10 mouse cellular contexts compared by ENCODE assay signal in genomic region chr2:32963544-32963943, GRCm38 (mm10). TPM values are rescaled to one million over a fixed set of nuclear protein-coding genes. Genes with fewer than 3 reads are reported as not detected.
DNase-seq lines count a peak whose midpoint lies in the region; ATAC-seq lines count a peak whose summit lies in the region.
"Had no signal": no experiment of that assay in that cellular context is flagged by ENCODE, and none has a peak within 500 bp of the region (broad histone marks: within the 10 kb centered on the region; RNA-seq: fewer than 3 reads in every experiment).

No protein-coding gene starts in this region.

- no peak for ATAC-seq in lung, embryonic 15.5 days (ENCODE audit: borderline replicate concordance, extremely low read depth, low FRiP score, low TSS enrichment)
- no peak for ATAC-seq in embryonic facial prominence, embryonic 11.5 days (replicated peaks; ENCODE audit: insufficient number of reproducible peaks, low FRiP score, low TSS enrichment, low read depth)
- no peak for ATAC-seq in intestine, embryonic 16.5 days
- ATAC-seq in neural tube, embryonic 15.5 days (ENCODE audit: low FRiP score) = no peak

- peaks cover 24% of the 10 kb centered on the region for H3K36me3 ChIP-seq in lung, embryonic 15.5 days
- peaks cover 10% of the 10 kb centered on the region for H3K36me3 ChIP-seq in embryonic facial prominence, embryonic 11.5 days (replicated peaks; ENCODE audit: control insufficient read depth, insufficient read depth, low read depth, low read length)
- H3K36me3 ChIP-seq in intestine, embryonic 16.5 days (ENCODE audit: control insufficient read depth, insufficient read depth, low read length) = peaks cover 17% of the 10 kb centered on the region
- H3K36me3 ChIP-seq in neural tube, embryonic 15.5 days = peaks cover 22% of the 10 kb centered on the region

- peak overlapping the region; percentile 73 for H3K4me3 ChIP-seq in lung, embryonic 15.5 days
- H3K4me3 ChIP-seq in embryonic facial prominence, embryonic 11.5 days (ENCODE audit: low read depth, low read length) = peak overlapping the region; percentile 92
- H3K4me3 ChIP-seq in intestine, embryonic 16.5 days (ENCODE audit: low read length) = peak overlapping the region; percentile 96
- H3K4me3 ChIP-seq in neural tube, embryonic 15.5 days (replicated peaks) = peak overlapping the region; percentile 76

- no peaks in the 10 kb centered on the region for H3K27me3 ChIP-seq in lung, embryonic 15.5 days
- H3K27me3 ChIP-seq in embryonic facial prominence, embryonic 11.5 days (ENCODE audit: control insufficient read depth, insufficient read depth, low read length) = no peaks in the 10 kb centered on the region
- no peaks in the 10 kb centered on the region for H3K27me3 ChIP-seq in intestine, embryonic 16.5 days (replicated peaks; ENCODE audit: control insufficient read depth, insufficient read depth, low read length)
- no peaks in the 10 kb centered on the region for H3K27me3 ChIP-seq in neural tube, embryonic 15.5 days (replicated peaks)

- H3K27ac ChIP-seq in lung, embryonic 15.5 days = peak overlapping the region; percentile 90; the same call in 1 of the 2 replicates
- H3K27ac ChIP-seq in embryonic facial prominence, embryonic 11.5 days (replicated peaks; ENCODE audit: low read depth, low read length) = no peak overlapping the region
- H3K27ac ChIP-seq in intestine, embryonic 16.5 days (ENCODE audit: low read length) = peak overlapping the region; percentile 92; the same call in 1 of the 2 replicates
- H3K27ac ChIP-seq in neural tube, embryonic 15.5 days (replicated peaks) = no peak overlapping the region

- WGBS in lung, embryonic 15.5 days = 45% methylated on average over 4 of the region's 4 CpGs
- 76% methylated on average over 4 of the region's 4 CpGs for WGBS in embryonic facial prominence, embryonic 11.5 days
- WGBS in intestine, embryonic 16.5 days = 55% methylated on average over 4 of the region's 4 CpGs
- WGBS in neural tube, embryonic 15.5 days = 69% methylated on average over 4 of the region's 4 CpGs

- H3K9me3 ChIP-seq in lung, embryonic 15.5 days = no peaks in the 10 kb centered on the region
- no peaks in the 10 kb centered on the region for H3K9me3 ChIP-seq in embryonic facial prominence, embryonic 11.5 days (replicated peaks; ENCODE audit: control insufficient read depth, low read length)
- no peaks in the 10 kb centered on the region for H3K9me3 ChIP-seq in intestine, embryonic 16.5 days (ENCODE audit: control insufficient read depth, low read length)
- no peaks in the 10 kb centered on the region for H3K9me3 ChIP-seq in neural tube, embryonic 15.5 days (replicated peaks)

- DNase-seq in lung, postnatal 25 days (ENCODE audit: low spot score) = no peak
- no peak for DNase-seq in embryonic facial prominence, embryonic 11.5 days (ENCODE audit: low spot score)
- no peak for DNase-seq in frontal cortex, postnatal 36 days (ENCODE audit: low spot score in 2 of 2)
- no peak for DNase-seq in retina, embryonic 14.5 days (ENCODE audit: low spot score)
- DNase-seq in gastrocnemius, postnatal 10 days = no peak
- DNase-seq: adrenal gland, postnatal 10 days; right cerebral cortex, adult 18-20 months had no signal

- peak overlapping the region; percentile 83 for H3K9ac ChIP-seq in lung, embryonic 15.5 days
- peak overlapping the region; percentile 97; the same call in 1 of the 2 replicates for H3K9ac ChIP-seq in embryonic facial prominence, embryonic 11.5 days (replicated peaks; ENCODE audit: low read length)
- H3K9ac ChIP-seq in intestine, embryonic 16.5 days (ENCODE audit: low read depth, low read length) = peak overlapping the region; percentile 95
- peak overlapping the region; percentile 88; the same call in 1 of the 2 replicates for H3K9ac ChIP-seq in neural tube, embryonic 15.5 days (replicated peaks)

- H3K4me1 ChIP-seq in lung, embryonic 15.5 days = peaks cover 53% of the 10 kb centered on the region
- H3K4me1 ChIP-seq in embryonic facial prominence, embryonic 11.5 days (ENCODE audit: control insufficient read depth, insufficient read depth, low read length) = peaks cover 7% of the 10 kb centered on the region
- peaks cover 40% of the 10 kb centered on the region for H3K4me1 ChIP-seq in intestine, embryonic 16.5 days (ENCODE audit: control insufficient read depth, insufficient read depth, low read length)
- H3K4me1 ChIP-seq in neural tube, embryonic 15.5 days = peaks cover 61% of the 10 kb centered on the region

- H3K4me2 ChIP-seq in lung, embryonic 15.5 days = peak overlapping the region; percentile 73
- peak overlapping the region; percentile 87 for H3K4me2 ChIP-seq in embryonic facial prominence, embryonic 11.5 days (ENCODE audit: low read depth, low read length)
- peak overlapping the region; percentile 90 for H3K4me2 ChIP-seq in intestine, embryonic 16.5 days (ENCODE audit: low read depth, low read length)
- peak overlapping the region; percentile 81 for H3K4me2 ChIP-seq in neural tube, embryonic 15.5 days

RNA-seq across cellular contexts. Expression of gene Lrsam1, which starts 2.1 kb away (rescaled TPM):
- polyA plus RNA-seq in lung, embryonic 15.5 days (2015; fragmentation: Nextera tagmentation; extraction: Ambion mirVana) = 7.5 and 9.7 TPM in 2 replicates
- 5.2 and 6.5 TPM in 2 replicates for polyA plus RNA-seq in embryonic facial prominence, embryonic 11.5 days (2014; fragmentation: Nextera tagmentation; extraction: Ambion mirVana)
- polyA plus RNA-seq in intestine, embryonic 16.5 days (2015; fragmentation: Nextera tagmentation; extraction: Ambion mirVana) = 6.8 and 7.8 TPM in 2 replicates
- polyA plus RNA-seq in neural tube, embryonic 15.5 days (2015; fragmentation: Nextera tagmentation; extraction: Ambion mirVana) = 22.0 and 23.5 TPM in 2 replicates
- 10 to 100 TPM in 1 of 2 experiments, 1 to 10 TPM in 1; 9.9 to 12.9 TPM for total RNA-seq in gastrocnemius, postnatal 10 days (2021)

RNA-seq across cellular contexts. Expression of gene Rpl12, which starts 2.2 kb away (rescaled TPM):
- 164 and 167 TPM in 2 replicates for polyA plus RNA-seq in lung, embryonic 15.5 days (2015; fragmentation: Nextera tagmentation; extraction: Ambion mirVana)
- 162 and 191 TPM in 2 replicates for polyA plus RNA-seq in embryonic facial prominence, embryonic 11.5 days (2014; fragmentation: Nextera tagmentation; extraction: Ambion mirVana)
- polyA plus RNA-seq in intestine, embryonic 16.5 days (2015; fragmentation: Nextera tagmentation; extraction: Ambion mirVana) = 141 and 162 TPM in 2 replicates
- 104 and 116 TPM in 2 replicates for polyA plus RNA-seq in neural tube, embryonic 15.5 days (2015; fragmentation: Nextera tagmentation; extraction: Ambion mirVana)
- 100 to 1,000 TPM; 156 to 177 TPM for total RNA-seq in gastrocnemius, postnatal 10 days (2021)

RNA-seq across cellular contexts. Expression of gene Slc2a8, which starts 18.3 kb away (rescaled TPM):
- polyA plus RNA-seq in lung, embryonic 15.5 days (2015; fragmentation: Nextera tagmentation; extraction: Ambion mirVana) = 20.8 and 22.5 TPM in 2 replicates
- polyA plus RNA-seq in embryonic facial prominence, embryonic 11.5 days (2014; fragmentation: Nextera tagmentation; extraction: Ambion mirVana) = 10.1 and 10.8 TPM in 2 replicates
- polyA plus RNA-seq in intestine, embryonic 16.5 days (2015; fragmentation: Nextera tagmentation; extraction: Ambion mirVana) = 21.5 and 26.6 TPM in 2 replicates
- polyA plus RNA-seq in neural tube, embryonic 15.5 days (2015; fragmentation: Nextera tagmentation; extraction: Ambion mirVana) = 24.7 and 27.6 TPM in 2 replicates
- total RNA-seq in gastrocnemius, postnatal 10 days (2021) = 1 to 10 TPM; 7.2 to 7.6 TPM

Comparison
In these comparisons a context has a peak if more than half of its experiments do, and no peak if none do; other contexts are left out.
1. H3K27ac ChIP-seq: peak in lung, embryonic 15.5 days (single experiment) and intestine, embryonic 16.5 days (single experiment); none in embryonic facial prominence, embryonic 11.5 days (single experiment) and neural tube, embryonic 15.5 days (single experiment).
2. Peak in every context shown above with its lines, with median percentiles within 50 percentile points of each other: H3K4me2 ChIP-seq, H3K4me3 ChIP-seq and H3K9ac ChIP-seq.